Mouse (Mus musculus) embryonic facial prominence, embryonic 11.5 days (tissue): ENCODE data around the gene Pdgfd. TPM values are rescaled to one million over a fixed set of nuclear protein-coding genes. Genes with fewer than 3 reads are reported as not detected.

Experiments
- ATAC-seq: fragments of 200-750 bp; cut with Nextera tagmentation; replicated peaks from 2 replicates; pipeline ENCODE4 v1.8.0; 2017; ENCODE audit warnings: low read depth; ENCODE audit not compliant: insufficient number of reproducible peaks, low FRiP score, low TSS enrichment
- DNase-seq: peaks from one replicate; pipeline ENCODE4 v3.0.0-alpha.2; 2015; ENCODE audit warnings: low spot score
- H3K27ac ChIP-seq: fragments of 300-500 bp; sonication (generic); replicated peaks from 2 replicates; pipeline ENCODE4 v1.5.1; 2014; ENCODE audit warnings: mild to moderate bottlenecking, low read depth, low read length, control low read depth
- H3K27me3 ChIP-seq: fragments of 300-500 bp; sonication (generic); 2 replicates; pipeline ENCODE4 v1.6.1; 2014; ENCODE audit warnings: mild to moderate bottlenecking, low read length, moderate library complexity, mixed read lengths; ENCODE audit not compliant: control insufficient read depth, insufficient read depth
- H3K36me3 ChIP-seq: fragments of 300-500 bp; sonication (generic); replicated peaks from 2 replicates; pipeline ENCODE4 v1.6.1; 2014; ENCODE audit warnings: low read depth, mild to moderate bottlenecking, low read length, moderate library complexity, mixed read lengths; ENCODE audit not compliant: control insufficient read depth, insufficient read depth
- H3K4me1 ChIP-seq: fragments of 300-500 bp; sonication (generic); 2 replicates; pipeline ENCODE4 v1.6.1; 2014; ENCODE audit warnings: low read length, mixed read lengths; ENCODE audit not compliant: control insufficient read depth, insufficient read depth
- H3K4me2 ChIP-seq: fragments of 300-500 bp; sonication (generic); 2 replicates; pipeline ENCODE4 v1.6.1; 2014; ENCODE audit warnings: low read depth, mild to moderate bottlenecking, control low read depth, low read length, moderate library complexity
- H3K4me3 ChIP-seq: fragments of 300-500 bp; sonication (generic); 2 replicates; pipeline ENCODE4 v1.5.1; 2014; ENCODE audit warnings: low read depth, low read length, control low read depth
- H3K9ac ChIP-seq: fragments of 300-500 bp; sonication (generic); replicated peaks from 2 replicates; pipeline ENCODE4 v1.6.1; 2014; ENCODE audit warnings: mild to moderate bottlenecking, control low read depth, low read length
- H3K9me3 ChIP-seq: fragments of 300-500 bp; sonication (generic); replicated peaks from 2 replicates; pipeline ENCODE4 v1.6.1; 2016; ENCODE audit warnings: mild to moderate bottlenecking, low read length, inconsistent platforms, mixed read lengths; ENCODE audit not compliant: control insufficient read depth
- WGBS: fragments of 180-500 bp; shearing (Covaris S2); extraction: QIAGEN DNeasy Blood & Tissue Kit; methylation state at CpG from one replicate; pipeline ENCODE4 v1.1.7; 2014; 5-methylcytosine and 5-hydroxymethylcytosine counted together
- polyA plus RNA-seq: library from polyadenylated mRNA; unstranded; fragments of >200 nt; fragmentation: Nextera tagmentation; extraction: Ambion mirVana; gene quantifications from 2 replicates; pipeline ENCODE4 v1.2.1, GENCODE M21; 2014

Pdgfd gene
- 4.5 and 5.6 TPM in 2 replicates for polyA plus RNA-seq

DNA sequence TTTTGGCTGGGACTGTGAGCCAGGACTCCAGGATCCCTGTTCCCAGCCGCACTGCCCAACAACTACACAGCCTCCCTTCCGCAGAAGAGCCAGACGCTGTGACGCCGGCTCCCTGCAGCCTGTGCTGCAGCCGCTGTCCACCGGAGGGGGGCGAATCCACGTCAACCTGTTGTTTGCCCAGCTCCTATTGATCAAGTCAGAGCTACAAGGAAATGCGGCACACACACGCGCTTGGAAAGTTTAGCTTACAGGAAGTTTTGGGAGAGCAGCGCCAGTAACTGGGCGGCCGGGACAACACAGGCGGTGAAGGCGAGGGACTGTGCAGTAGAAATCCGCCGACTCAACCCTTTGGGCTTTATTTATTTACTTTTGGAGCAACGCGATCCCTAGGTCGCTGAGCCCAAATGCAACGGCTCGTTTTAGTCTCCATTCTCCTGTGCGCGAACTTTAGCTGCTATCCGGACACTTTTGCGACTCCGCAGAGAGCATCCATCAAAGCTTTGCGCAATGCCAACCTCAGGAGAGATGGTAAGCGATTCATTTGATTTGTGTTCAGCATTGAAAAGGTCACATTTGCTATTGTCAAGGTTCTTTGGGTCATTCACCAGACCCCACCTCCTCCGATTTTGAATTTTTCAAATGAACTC is at the start of gene Pdgfd:
TSS of gene Pdgfd (plus strand) at position 194 of the 647 bp plus-strand sequence.
- DNase-seq (peak; percentile 82), ATAC-seq (peak; percentile 89)
- Histone ChIP-seq H3K4me2 (peak within 1 kb of the TSS; percentile 67), H3K27me3 (no peaks in the 10 kb centered on the region), H3K4me3 (peak within 1 kb of the TSS; percentile 38), H3K9me3 (no peaks in the 10 kb centered on the region), H3K9ac (peak within 1 kb of the TSS; percentile 52), H3K36me3 (no peaks in the 10 kb centered on the region), H3K4me1 (0 out of 2 replicates have a peak, but pooled peaks cover 2% of the 10 kb centered on the region), H3K27ac (no peak within 1 kb of the TSS)
- WGBS: 2% methylated on average over 32 of the region's 32 CpGs

DNA sequence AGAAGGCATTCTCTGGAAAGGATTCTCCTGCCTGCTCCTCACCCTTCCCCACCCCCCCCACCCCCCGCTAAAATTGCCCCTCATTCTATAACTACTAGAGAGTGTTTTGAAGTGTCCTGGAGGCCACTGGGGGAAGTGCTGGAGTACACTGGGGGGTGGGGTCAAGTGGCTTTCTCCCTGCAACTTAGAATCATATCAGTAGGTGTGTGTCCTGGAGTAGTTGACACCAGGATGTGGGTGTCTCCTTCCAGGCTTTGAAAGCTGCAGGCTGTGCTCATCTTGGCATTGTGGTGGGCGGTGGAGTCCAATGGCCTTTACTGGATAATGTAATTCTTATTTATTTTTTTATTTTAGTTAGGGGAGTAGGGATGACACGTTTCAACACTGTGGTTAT is 651 bp downstream of the Pdgfd start:
- Histone ChIP-seq H3K9me3 (no peaks in the 10 kb centered on the region), H3K36me3 (no peaks in the 10 kb centered on the region), H3K27ac (no peak overlapping the region), H3K4me2 (peak overlapping the region; percentile 67), H3K27me3 (no peaks in the 10 kb centered on the region), H3K9ac (peak overlapping the region; percentile 52), H3K4me1 (0 out of 2 replicates have a peak, but pooled peaks cover 2% of the 10 kb centered on the region), H3K4me3 (peak overlapping the region; percentile 38)
- WGBS: 41% methylated on average over 3 of the region's 3 CpGs
- ATAC-seq: peak; percentile 61; the same call in 1 of the 2 replicates
- peak; percentile 8 for DNase-seq

DNA sequence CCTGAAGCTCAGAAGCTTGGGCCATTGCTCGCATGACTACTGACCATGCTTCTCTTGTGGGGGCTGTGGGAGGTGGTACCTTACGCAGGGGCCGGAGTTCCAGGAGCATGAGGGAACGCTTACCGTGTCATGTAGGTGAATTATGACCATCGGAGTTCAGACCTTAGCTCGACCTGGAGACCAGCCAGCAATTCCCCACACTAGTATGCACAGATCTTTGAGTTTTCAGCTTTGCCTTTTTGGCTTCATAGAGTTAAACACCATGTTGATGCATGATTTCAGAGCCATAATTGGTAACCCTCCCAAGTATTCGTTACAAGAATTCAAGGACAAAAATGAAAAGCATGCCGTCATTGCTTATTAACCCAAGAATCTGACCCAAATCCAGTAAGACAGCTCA is 2.6 kb downstream of the Pdgfd start:
- H3K4me2 ChIP-seq: no peak overlapping the region
- no peak overlapping the region for H3K4me3 ChIP-seq
- no peaks in the 10 kb centered on the region for H3K36me3 ChIP-seq
- no peaks in the 10 kb centered on the region for H3K27me3 ChIP-seq
- no peaks in the 10 kb centered on the region for H3K9me3 ChIP-seq
- ATAC-seq (no peak), DNase-seq (no peak)
- H3K27ac ChIP-seq: no peak overlapping the region
- 0 out of 2 replicates have a peak, but pooled peaks cover 2% of the 10 kb centered on the region for H3K4me1 ChIP-seq
- H3K9ac ChIP-seq: no peak overlapping the region
- 86% methylated on average over 9 of the region's 9 CpGs for WGBS

DNA sequence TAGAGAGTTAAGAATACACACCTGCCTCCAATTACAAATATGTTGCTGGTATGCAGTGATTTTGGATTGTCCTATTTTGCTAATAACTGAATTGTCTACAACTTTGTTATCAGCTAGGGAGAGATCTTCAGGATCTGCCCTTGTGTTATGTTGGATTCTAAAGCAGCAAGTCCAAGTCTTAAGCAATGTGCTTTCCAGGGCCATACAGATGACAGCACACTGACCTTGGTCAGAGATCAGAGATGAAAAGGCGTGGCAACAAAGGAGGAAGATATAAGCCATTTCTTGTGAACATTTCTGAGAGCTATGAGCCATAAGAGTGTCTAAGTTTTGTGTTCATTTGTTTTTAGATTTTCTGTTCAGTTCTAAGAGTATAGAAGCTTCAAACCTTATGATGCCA is 4.9 kb downstream of the Pdgfd start:
- H3K27me3 ChIP-seq: no peaks in the 10 kb centered on the region
- H3K4me1 ChIP-seq: no peaks in the 10 kb centered on the region
- H3K9ac ChIP-seq: no peak overlapping the region
- no peaks in the 10 kb centered on the region for H3K9me3 ChIP-seq
- H3K4me2 ChIP-seq: no peak overlapping the region
- no peaks in the 10 kb centered on the region for H3K36me3 ChIP-seq
- WGBS: 76% methylated on average over 1 of the region's 1 CpGs
- H3K4me3 ChIP-seq: no peak overlapping the region
- ATAC-seq (no peak), DNase-seq (no peak)
- no peak overlapping the region for H3K27ac ChIP-seq

DNA sequence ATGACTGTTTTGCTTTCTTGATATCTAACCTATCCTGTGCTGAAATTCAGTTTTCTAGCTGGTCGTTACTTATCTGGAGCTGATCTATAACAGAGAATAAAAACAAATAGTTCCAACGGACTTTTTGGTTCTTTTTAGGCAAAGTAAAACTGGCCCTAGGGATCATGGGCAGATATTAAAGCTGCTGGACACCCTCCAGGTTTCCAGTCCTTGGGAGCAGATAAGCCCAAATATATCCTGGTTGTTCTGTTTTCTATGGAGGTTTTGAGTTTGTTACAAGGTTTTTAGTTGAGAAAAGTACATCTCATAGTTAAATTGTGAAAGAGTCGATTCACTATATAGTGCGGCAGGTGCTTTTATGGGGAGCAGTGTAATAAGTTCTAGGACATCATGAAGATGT is 7.3 kb downstream of the Pdgfd start:
- 76% methylated on average over 4 of the region's 4 CpGs for WGBS
- ATAC-seq: no peak
- no peaks in the 10 kb centered on the region for H3K4me1 ChIP-seq
- no peaks in the 10 kb centered on the region for H3K36me3 ChIP-seq
- no peak for DNase-seq
- no peak overlapping the region for H3K4me3 ChIP-seq
- no peak overlapping the region for H3K4me2 ChIP-seq
- no peaks in the 10 kb centered on the region for H3K27me3 ChIP-seq
- no peaks in the 10 kb centered on the region for H3K9me3 ChIP-seq
- no peak overlapping the region for H3K27ac ChIP-seq
- H3K9ac ChIP-seq: no peak overlapping the region

DNA sequence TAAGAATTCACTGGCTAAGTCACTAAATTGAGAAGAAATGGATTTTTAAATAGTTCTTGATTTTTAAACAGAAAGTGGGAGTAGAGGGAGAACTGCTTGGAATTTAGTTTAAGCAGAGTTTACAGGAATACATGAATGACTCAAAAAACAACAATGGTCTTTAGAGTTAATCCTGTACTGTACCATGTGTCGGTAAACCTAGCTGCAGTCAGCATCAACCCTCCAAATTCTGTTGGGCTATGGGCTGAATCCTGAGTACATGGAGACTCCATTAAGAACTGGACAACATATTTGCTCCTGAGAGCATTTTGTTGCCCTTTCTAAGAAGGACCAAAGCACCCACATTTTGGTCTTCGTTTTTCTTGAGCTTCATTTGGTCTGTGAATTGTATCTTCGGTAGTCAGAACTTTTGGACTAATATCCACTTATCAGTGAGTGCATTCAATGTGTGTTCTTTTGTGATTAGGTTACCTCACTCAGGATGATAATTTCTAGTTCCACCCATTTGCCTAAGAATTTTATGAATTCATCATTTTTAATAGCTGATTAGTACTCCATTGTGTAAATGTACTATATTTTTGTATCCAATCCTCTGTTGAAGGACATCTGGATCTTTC is 14.0 kb downstream of the Pdgfd start:
- no peak for DNase-seq
- WGBS: 84% methylated on average over 3 of the region's 3 CpGs
- Histone ChIP-seq H3K9ac (no peak overlapping the region), H3K27me3 (no peaks in the 10 kb centered on the region), H3K36me3 (no peaks in the 10 kb centered on the region), H3K4me1 (no peaks in the 10 kb centered on the region), H3K4me2 (no peak overlapping the region), H3K9me3 (no peaks in the 10 kb centered on the region), H3K27ac (no peak overlapping the region), H3K4me3 (no peak overlapping the region)
- ATAC-seq: no peak

DNA sequence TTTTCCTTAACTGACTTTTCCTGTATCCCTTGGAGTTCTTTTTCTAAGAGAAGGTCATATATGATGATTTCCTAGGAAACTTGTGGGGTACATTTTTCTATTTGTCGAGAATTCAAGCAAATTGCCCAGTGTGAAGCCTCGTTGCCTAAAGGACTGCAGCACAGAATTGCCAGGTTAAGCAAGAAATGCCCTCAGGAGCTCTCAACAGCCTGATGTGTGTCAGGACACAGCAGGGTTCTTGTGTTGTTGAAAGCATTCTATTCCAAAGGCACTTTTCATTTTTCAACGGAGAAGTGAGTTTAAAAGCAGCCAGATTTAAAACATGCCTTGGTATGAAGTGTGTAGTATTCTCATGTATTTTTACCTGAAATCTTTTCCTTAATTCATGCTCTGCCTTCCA is 19.6 kb downstream of the Pdgfd start:
- Histone ChIP-seq H3K9me3 (no peaks in the 10 kb centered on the region), H3K9ac (no peak overlapping the region), H3K4me2 (no peak overlapping the region), H3K36me3 (no peaks in the 10 kb centered on the region), H3K27me3 (no peaks in the 10 kb centered on the region), H3K4me1 (no peaks in the 10 kb centered on the region), H3K27ac (no peak overlapping the region), H3K4me3 (no peak overlapping the region)
- 21% methylated on average over 3 of the region's 3 CpGs for WGBS
- peak; percentile 2 for DNase-seq
- ATAC-seq: no peak

DNA sequence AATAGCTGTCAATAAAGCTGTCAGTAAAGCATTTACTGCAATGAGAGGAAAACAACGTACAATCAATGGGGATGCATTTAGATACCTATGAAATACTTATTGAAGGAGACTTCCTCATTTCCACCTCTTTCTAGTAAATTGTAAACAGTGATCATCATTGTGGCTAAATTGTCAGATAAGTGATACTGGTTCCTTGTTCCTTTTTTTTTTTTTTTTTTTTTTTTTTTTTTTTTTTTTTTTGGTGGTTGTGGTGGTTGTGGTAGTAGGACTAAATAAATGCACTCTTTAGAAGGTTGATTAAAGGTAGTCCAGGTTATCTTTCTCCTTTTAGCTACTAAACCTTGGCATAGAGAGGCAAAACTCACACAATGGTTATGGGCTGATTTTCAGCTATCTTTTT is 25.0 kb downstream of the Pdgfd start:
- Histone ChIP-seq H3K27me3 (no peaks in the 10 kb centered on the region), H3K9ac (no peak overlapping the region), H3K36me3 (no peaks in the 10 kb centered on the region), H3K27ac (no peak overlapping the region), H3K4me3 (no peak overlapping the region), H3K4me1 (no peaks in the 10 kb centered on the region), H3K9me3 (no peaks in the 10 kb centered on the region), H3K4me2 (no peak overlapping the region)
- WGBS: 71% methylated on average over 1 of the region's 1 CpGs
- no peak for ATAC-seq
- DNase-seq: no peak
